Mouse (Mus musculus): ENCODE measurements around the gene Hspb1. TPM values are rescaled to one million over a fixed set of nuclear protein-coding genes. Genes with fewer than 3 reads are reported as not detected.

Gene Hspb1
- polyA plus RNA-seq (2016; fragmentation: Nextera tagmentation; extraction: Ambion mirVana): 23.9 and 34.1 TPM in 2 replicates

GRCm38 (mm10) chr5:135887675-135888102, at the start of gene Hspb1:
Gene Hspb1 (plus strand): TSS chr5:135887919.
- peak within 1 kb of the TSS; percentile 46 for H3K4me2 ChIP-seq (replicated peaks)
- peaks cover 14% of the 10 kb centered on the region for H3K4me1 ChIP-seq
- under 1% methylated on average over 24 of the region's 24 CpGs for WGBS
- ATAC-seq (ENCODE audit: low FRiP score): no peak; the same call in 1 of the 2 replicates
- H3K36me3 ChIP-seq: no peaks in the 10 kb centered on the region
- H3K27ac ChIP-seq: no peak within 1 kb of the TSS
- H3K9ac ChIP-seq: no peak within 1 kb of the TSS
- H3K4me3 ChIP-seq: peak within 1 kb of the TSS; percentile 23
- no peaks in the 10 kb centered on the region for H3K9me3 ChIP-seq (replicated peaks)
- H3K27me3 ChIP-seq: peaks cover 48% of the 10 kb centered on the region

GRCm38 (mm10) chr5:135841651-135842050, 46.1 kb upstream of the Hspb1 start:
- ATAC-seq (ENCODE audit: low FRiP score): no peak
- H3K27ac ChIP-seq: no peak overlapping the region
- H3K9ac ChIP-seq: no peak overlapping the region
- no peaks in the 10 kb centered on the region for H3K4me1 ChIP-seq
- 82% methylated on average over 6 of the region's 6 CpGs for WGBS
- H3K9me3 ChIP-seq (replicated peaks): no peaks in the 10 kb centered on the region
- H3K36me3 ChIP-seq: peaks cover 7% of the 10 kb centered on the region; the same call in 1 of the 2 replicates
- no peak overlapping the region for H3K4me3 ChIP-seq
- no peak overlapping the region for H3K4me2 ChIP-seq (replicated peaks)
- H3K27me3 ChIP-seq: no peaks in the 10 kb centered on the region

GRCm38 (mm10) chr5:135843418-135843817, 44.3 kb upstream of the Hspb1 start:
- no peaks in the 10 kb centered on the region for H3K9me3 ChIP-seq (replicated peaks)
- H3K27me3 ChIP-seq: no peaks in the 10 kb centered on the region
- no peak overlapping the region for H3K27ac ChIP-seq
- H3K9ac ChIP-seq: no peak overlapping the region
- WGBS: 23% methylated on average over 5 of the region's 5 CpGs
- H3K4me3 ChIP-seq: no peak overlapping the region
- no peaks in the 10 kb centered on the region for H3K4me1 ChIP-seq
- H3K36me3 ChIP-seq: peaks cover 12% of the 10 kb centered on the region; the same call in 1 of the 2 replicates
- no peak for ATAC-seq (ENCODE audit: low FRiP score)
- H3K4me2 ChIP-seq (replicated peaks): no peak overlapping the region

GRCm38 (mm10) chr5:135845676-135846320, 41.9 kb upstream of the Hspb1 start:
- no peaks in the 10 kb centered on the region for H3K9me3 ChIP-seq (replicated peaks)
- H3K4me2 ChIP-seq (replicated peaks): no peak overlapping the region
- no peak overlapping the region for H3K4me3 ChIP-seq
- ATAC-seq (ENCODE audit: low FRiP score): no peak
- peaks cover 14% of the 10 kb centered on the region for H3K4me1 ChIP-seq
- peak overlapping the region; percentile 2; the same call in 1 of the 2 replicates for H3K9ac ChIP-seq
- H3K27ac ChIP-seq: no peak overlapping the region
- no peaks in the 10 kb centered on the region for H3K27me3 ChIP-seq
- H3K36me3 ChIP-seq: 0 out of 2 replicates have a peak, but pooled peaks cover 8% of the 10 kb centered on the region
- 77% methylated on average over 13 of the region's 13 CpGs for WGBS

- peaks cover 29% of the 10 kb centered on the region for H3K4me1 ChIP-seq
- no peaks in the 10 kb centered on the region for H3K9me3 ChIP-seq (replicated peaks)
- no peak overlapping the region for H3K4me3 ChIP-seq
- no peak for ATAC-seq (ENCODE audit: low FRiP score)
- no peak overlapping the region for H3K4me2 ChIP-seq (replicated peaks)
- H3K27me3 ChIP-seq: peaks cover 7% of the 10 kb centered on the region; the same call in 1 of the 2 replicates
- 79% methylated on average over 4 of the region's 4 CpGs for WGBS
- no peak overlapping the region for H3K27ac ChIP-seq
- H3K36me3 ChIP-seq: 0 out of 2 replicates have a peak, but pooled peaks cover 8% of the 10 kb centered on the region
- no peak overlapping the region for H3K9ac ChIP-seq
These were observed 40.3 kb upstream of the Hspb1 start for GRCm38 (mm10) chr5:135847460-135847859.

- H3K27ac ChIP-seq: no peak overlapping the region
- H3K4me2 ChIP-seq (replicated peaks): no peak overlapping the region
- 88% methylated on average over 3 of the region's 3 CpGs for WGBS
- H3K27me3 ChIP-seq: peaks cover 11% of the 10 kb centered on the region; the same call in 1 of the 2 replicates
- no peaks in the 10 kb centered on the region for H3K9me3 ChIP-seq (replicated peaks)
- no peak overlapping the region for H3K9ac ChIP-seq
- no peak for ATAC-seq (ENCODE audit: low FRiP score)
- H3K4me1 ChIP-seq: peaks cover 32% of the 10 kb centered on the region
- 0 out of 2 replicates have a peak, but pooled peaks cover 8% of the 10 kb centered on the region for H3K36me3 ChIP-seq
- H3K4me3 ChIP-seq: no peak overlapping the region
These were observed 39.8 kb upstream of the Hspb1 start for GRCm38 (mm10) chr5:135847881-135848280.

GRCm38 (mm10) chr5:135851024-135851423, 36.7 kb upstream of the Hspb1 start:
- peak; percentile 94 for ATAC-seq (ENCODE audit: low FRiP score)
- Histone ChIP-seq H3K9me3 (replicated peaks) (no peaks in the 10 kb centered on the region), H3K27ac (peak overlapping the region; percentile 96), H3K4me1 (peaks cover 39% of the 10 kb centered on the region), H3K4me3 (peak overlapping the region; percentile 13; the same call in 1 of the 2 replicates), H3K9ac (no peak overlapping the region), H3K4me2 (replicated peaks) (peak overlapping the region; percentile 51), H3K36me3 (peaks cover 12% of the 10 kb centered on the region; the same call in 1 of the 2 replicates), H3K27me3 (peaks cover 34% of the 10 kb centered on the region)
- 0% methylated on average over 15 of the region's 15 CpGs for WGBS

GRCm38 (mm10) chr5:135851481-135851880, 36.2 kb upstream of the Hspb1 start:
- H3K4me2 ChIP-seq (replicated peaks): peak overlapping the region; percentile 51
- peak overlapping the region; percentile 57; the same call in 1 of the 2 replicates for H3K9ac ChIP-seq
- peak overlapping the region; percentile 13 for H3K4me3 ChIP-seq
- no peaks in the 10 kb centered on the region for H3K9me3 ChIP-seq (replicated peaks)
- H3K36me3 ChIP-seq: peaks cover 12% of the 10 kb centered on the region; the same call in 1 of the 2 replicates
- peaks cover 39% of the 10 kb centered on the region for H3K27me3 ChIP-seq
- peak overlapping the region; percentile 96 for H3K27ac ChIP-seq
- H3K4me1 ChIP-seq: peaks cover 39% of the 10 kb centered on the region
- ATAC-seq (ENCODE audit: low FRiP score): peak; percentile 41
- 3% methylated on average over 9 of the region's 14 CpGs for WGBS

GRCm38 (mm10) chr5:135852421-135852820, 35.3 kb upstream of the Hspb1 start:
- no peak for ATAC-seq (ENCODE audit: low FRiP score)
- Histone ChIP-seq H3K4me1 (peaks cover 46% of the 10 kb centered on the region), H3K36me3 (peaks cover 10% of the 10 kb centered on the region), H3K9ac (peak overlapping the region; percentile 57), H3K27me3 (peaks cover 48% of the 10 kb centered on the region), H3K4me2 (replicated peaks) (peak overlapping the region; percentile 51), H3K9me3 (replicated peaks) (no peaks in the 10 kb centered on the region), H3K27ac (peak overlapping the region; percentile 96), H3K4me3 (peak overlapping the region; percentile 31)
- WGBS: 5% methylated on average over 10 of the region's 10 CpGs

GRCm38 (mm10) chr5:135853731-135854130, 34.0 kb upstream of the Hspb1 start:
- H3K4me3 ChIP-seq: no peak overlapping the region
- H3K27ac ChIP-seq: no peak overlapping the region
- WGBS: 59% methylated on average over 7 of the region's 7 CpGs
- H3K36me3 ChIP-seq: peaks cover 10% of the 10 kb centered on the region
- H3K9ac ChIP-seq: no peak overlapping the region
- peaks cover 46% of the 10 kb centered on the region for H3K4me1 ChIP-seq
- H3K27me3 ChIP-seq: peaks cover 61% of the 10 kb centered on the region
- no peaks in the 10 kb centered on the region for H3K9me3 ChIP-seq (replicated peaks)
- no peak overlapping the region for H3K4me2 ChIP-seq (replicated peaks)
- no peak for ATAC-seq (ENCODE audit: low FRiP score)

- no peak for ATAC-seq (ENCODE audit: low FRiP score)
- H3K4me3 ChIP-seq: no peak overlapping the region
- peaks cover 66% of the 10 kb centered on the region for H3K27me3 ChIP-seq
- H3K9me3 ChIP-seq (replicated peaks): no peaks in the 10 kb centered on the region
- H3K36me3 ChIP-seq: peaks cover 10% of the 10 kb centered on the region
- no peak overlapping the region for H3K27ac ChIP-seq
- H3K9ac ChIP-seq: no peak overlapping the region
- H3K4me1 ChIP-seq: peaks cover 38% of the 10 kb centered on the region
- 0% methylated on average over 4 of the region's 4 CpGs for WGBS
- no peak overlapping the region for H3K4me2 ChIP-seq (replicated peaks)
These were observed 32.6 kb upstream of the Hspb1 start for GRCm38 (mm10) chr5:135855156-135855555.

- H3K27me3 ChIP-seq: peaks cover 74% of the 10 kb centered on the region
- 47% methylated on average over 8 of the region's 8 CpGs for WGBS
- H3K4me2 ChIP-seq (replicated peaks): no peak overlapping the region
- H3K9ac ChIP-seq: no peak overlapping the region
- H3K27ac ChIP-seq: no peak overlapping the region
- H3K4me1 ChIP-seq: peaks cover 22% of the 10 kb centered on the region
- no peaks in the 10 kb centered on the region for H3K9me3 ChIP-seq (replicated peaks)
- ATAC-seq (ENCODE audit: low FRiP score): no peak
- no peak overlapping the region for H3K4me3 ChIP-seq
- peaks cover 5% of the 10 kb centered on the region; the same call in 1 of the 2 replicates for H3K36me3 ChIP-seq
These were observed 21.1 kb upstream of the Hspb1 start for GRCm38 (mm10) chr5:135866662-135867061.

All from hindbrain, embryonic 12.5 days (tissue).